Mouse (Mus musculus): Measurements from ENCODE around the gene Dpep3. TPM values are rescaled to one million over a fixed set of nuclear protein-coding genes. Genes with fewer than 3 reads are reported as not detected.

Dpep3 gene
- polyA plus RNA-seq, 1 experiment from 2014 or later, result not detected

DNA sequence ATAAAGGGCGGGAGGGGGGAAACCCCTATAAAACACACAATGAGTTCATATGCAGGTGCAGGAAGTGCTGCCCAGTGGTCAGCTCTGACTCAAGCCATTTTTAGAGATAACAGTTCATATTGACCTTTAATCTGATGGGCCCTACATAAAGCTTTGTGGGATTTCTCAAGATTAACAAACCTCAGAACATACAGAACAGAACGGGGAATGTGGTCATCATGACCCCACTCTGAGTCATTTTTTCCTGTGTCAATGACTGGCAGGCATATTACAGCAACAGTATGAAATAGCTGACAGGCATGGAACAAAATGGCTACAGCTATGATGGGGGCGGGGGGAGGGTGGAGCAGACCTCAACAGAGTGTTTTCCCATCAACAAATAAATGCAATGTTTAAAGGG lies 27.9 kb upstream of the Dpep3 start:
- peaks cover 12% of the 10 kb centered on the region for H3K4me1 ChIP-seq (ENCODE audit: control insufficient read depth, insufficient read depth, low read length)
- no peaks in the 10 kb centered on the region for H3K27me3 ChIP-seq (ENCODE audit: control insufficient read depth, insufficient read depth, low read length)
- H3K27ac ChIP-seq (ENCODE audit: low read depth, low read length), result no peak overlapping the region
- 78% methylated on average over 3 of the region's 3 CpGs for WGBS
- H3K4me2 ChIP-seq (ENCODE audit: low read depth, low read length), result no peak overlapping the region
- H3K9ac ChIP-seq (replicated peaks; ENCODE audit: low read depth, low read length), result no peak overlapping the region
- H3K36me3 ChIP-seq (ENCODE audit: control insufficient read depth, insufficient read depth, low read length), result no peaks in the 10 kb centered on the region
- H3K9me3 ChIP-seq (ENCODE audit: control insufficient read depth, low read length), result no peaks in the 10 kb centered on the region
- ATAC-seq (ENCODE audit: low read depth), result no peak
- H3K4me3 ChIP-seq (ENCODE audit: low read depth, low read length), result no peak overlapping the region

DNA sequence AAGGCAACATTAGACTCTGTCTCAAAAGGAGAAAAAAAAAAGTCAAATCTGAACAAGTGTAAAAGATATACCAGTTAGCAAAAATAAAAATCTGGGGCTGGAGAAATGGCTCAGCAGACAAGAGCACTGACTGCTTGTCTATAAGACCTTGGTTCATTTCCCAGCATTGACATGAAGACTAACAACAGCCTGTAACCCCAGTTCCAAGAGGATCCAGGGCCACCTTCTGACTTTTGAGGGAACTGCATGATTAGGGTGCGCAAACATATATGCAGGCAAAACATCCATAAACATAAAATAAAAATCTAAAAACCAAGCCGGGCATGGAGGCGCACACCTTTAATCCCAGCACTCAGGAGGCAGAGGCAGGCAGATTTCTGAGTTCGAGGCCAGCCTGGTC lies 27.2 kb upstream of the Dpep3 start:
- Histone ChIP-seq H3K27me3 (ENCODE audit: control insufficient read depth, insufficient read depth, low read length) (no peaks in the 10 kb centered on the region), H3K9me3 (ENCODE audit: control insufficient read depth, low read length) (no peaks in the 10 kb centered on the region), H3K27ac (ENCODE audit: low read depth, low read length) (no peak overlapping the region), H3K4me2 (ENCODE audit: low read depth, low read length) (no peak overlapping the region), H3K4me3 (ENCODE audit: low read depth, low read length) (no peak overlapping the region), H3K36me3 (ENCODE audit: control insufficient read depth, insufficient read depth, low read length) (no peaks in the 10 kb centered on the region), H3K4me1 (ENCODE audit: control insufficient read depth, insufficient read depth, low read length) (peaks cover 9% of the 10 kb centered on the region), H3K9ac (replicated peaks; ENCODE audit: low read depth, low read length) (no peak overlapping the region)
- 88% methylated on average over 4 of the region's 4 CpGs for WGBS
- ATAC-seq (ENCODE audit: low read depth), result no peak

DNA sequence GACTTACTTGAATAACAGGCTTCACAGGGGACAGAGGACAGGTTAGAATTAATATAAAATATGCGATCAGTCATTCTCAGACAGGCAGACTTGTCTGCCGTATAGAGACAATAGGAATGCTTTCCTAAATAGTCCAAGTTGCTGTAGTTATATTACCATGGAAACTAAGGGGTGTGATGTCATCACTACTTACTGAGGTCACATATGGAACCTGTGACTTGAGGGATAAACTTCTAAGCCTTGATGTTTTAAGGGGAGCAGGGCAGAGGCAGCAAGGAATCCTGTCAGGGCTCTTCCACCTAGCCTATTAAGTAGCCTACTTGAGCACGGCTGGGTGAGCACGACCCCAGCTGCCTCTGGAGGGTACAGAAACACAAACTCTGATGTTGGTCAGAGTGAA lies 26.6 kb upstream of the Dpep3 start, which contains the start of gene Dpep2nb:
Gene Dpep2nb (minus strand): TSS at position 101 of the 400 bp plus-strand sequence.
- ATAC-seq (ENCODE audit: low read depth), result no peak
- Histone ChIP-seq H3K4me1 (ENCODE audit: control insufficient read depth, insufficient read depth, low read length) (peaks cover 9% of the 10 kb centered on the region), H3K4me2 (ENCODE audit: low read depth, low read length) (no peak within 1 kb of the TSS), H3K9me3 (ENCODE audit: control insufficient read depth, low read length) (no peaks in the 10 kb centered on the region), H3K36me3 (ENCODE audit: control insufficient read depth, insufficient read depth, low read length) (no peaks in the 10 kb centered on the region), H3K27ac (ENCODE audit: low read depth, low read length) (no peak within 1 kb of the TSS), H3K4me3 (ENCODE audit: low read depth, low read length) (no peak within 1 kb of the TSS), H3K9ac (replicated peaks; ENCODE audit: low read depth, low read length) (no peak within 1 kb of the TSS), H3K27me3 (ENCODE audit: control insufficient read depth, insufficient read depth, low read length) (no peaks in the 10 kb centered on the region)
- WGBS, result 86% methylated on average over 4 of the region's 4 CpGs

DNA sequence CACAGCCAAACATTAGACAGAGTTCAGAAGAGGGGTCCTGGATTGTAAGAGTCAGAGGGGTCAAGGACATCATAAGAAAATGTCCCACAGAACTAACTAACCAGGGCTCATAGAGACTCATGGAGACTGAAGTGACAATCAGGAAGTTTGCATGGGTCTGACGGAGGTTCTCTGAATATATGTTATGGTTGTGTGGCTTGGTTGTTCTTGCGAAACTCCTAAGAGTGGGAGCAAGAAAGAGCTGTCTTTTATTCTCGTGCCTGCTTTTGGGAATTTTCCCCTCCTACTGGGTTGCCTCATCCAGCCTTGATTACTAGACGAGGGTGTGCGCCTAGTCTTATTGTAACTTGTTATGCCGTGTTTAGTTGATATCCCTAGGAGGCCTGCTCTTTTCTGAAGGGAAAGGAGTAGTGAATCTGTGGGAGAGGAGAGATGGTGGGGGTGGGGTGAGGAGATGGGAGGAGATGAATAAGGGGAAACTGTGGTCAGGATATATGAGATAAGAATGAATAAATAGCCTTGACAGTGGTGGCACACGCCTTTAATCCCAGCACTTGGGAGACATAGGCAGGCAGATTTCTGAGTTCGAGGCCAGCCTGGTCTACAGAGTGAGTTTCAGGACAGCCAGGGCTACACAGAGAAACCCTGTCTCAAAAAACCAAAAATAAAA lies 25.4 kb upstream of the Dpep3 start:
- Histone ChIP-seq H3K9me3 (ENCODE audit: control insufficient read depth, low read length) (no peaks in the 10 kb centered on the region), H3K27me3 (ENCODE audit: control insufficient read depth, insufficient read depth, low read length) (no peaks in the 10 kb centered on the region), H3K36me3 (ENCODE audit: control insufficient read depth, insufficient read depth, low read length) (no peaks in the 10 kb centered on the region), H3K4me1 (ENCODE audit: control insufficient read depth, insufficient read depth, low read length) (no peaks in the 10 kb centered on the region), H3K4me2 (ENCODE audit: low read depth, low read length) (no peak overlapping the region), H3K4me3 (ENCODE audit: low read depth, low read length) (no peak overlapping the region), H3K9ac (replicated peaks; ENCODE audit: low read depth, low read length) (no peak overlapping the region), H3K27ac (ENCODE audit: low read depth, low read length) (no peak overlapping the region)
- ATAC-seq (ENCODE audit: low read depth), result no peak
- WGBS, result 82% methylated on average over 8 of the region's 8 CpGs

DNA sequence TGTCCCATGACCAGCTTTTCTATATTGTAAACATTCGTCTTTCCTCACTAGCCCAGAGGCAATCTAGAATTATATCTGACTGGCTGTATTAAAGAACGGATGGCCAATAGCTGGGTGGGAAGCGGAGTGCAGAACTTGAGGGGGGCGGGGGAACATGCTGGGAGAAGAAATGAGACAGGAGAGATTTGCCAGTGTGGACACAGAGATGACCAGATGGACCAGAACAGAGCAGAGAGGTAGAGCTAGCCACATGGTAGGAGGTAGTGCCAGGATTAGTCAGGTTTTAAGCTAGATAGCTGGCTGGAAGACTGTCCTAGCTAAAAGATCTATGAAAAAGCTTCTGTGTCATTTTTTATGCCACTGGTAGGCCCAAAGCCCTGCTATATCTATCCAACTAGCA lies 22.7 kb upstream of the Dpep3 start:
- no peaks in the 10 kb centered on the region for H3K36me3 ChIP-seq (ENCODE audit: control insufficient read depth, insufficient read depth, low read length)
- no peak for ATAC-seq (ENCODE audit: low read depth)
- no peaks in the 10 kb centered on the region for H3K4me1 ChIP-seq (ENCODE audit: control insufficient read depth, insufficient read depth, low read length)
- H3K27me3 ChIP-seq (ENCODE audit: control insufficient read depth, insufficient read depth, low read length), result no peaks in the 10 kb centered on the region
- no peak overlapping the region for H3K4me3 ChIP-seq (ENCODE audit: low read depth, low read length)
- H3K27ac ChIP-seq (ENCODE audit: low read depth, low read length), result no peak overlapping the region
- H3K9me3 ChIP-seq (ENCODE audit: control insufficient read depth, low read length), result no peaks in the 10 kb centered on the region
- no peak overlapping the region for H3K4me2 ChIP-seq (ENCODE audit: low read depth, low read length)
- no peak overlapping the region for H3K9ac ChIP-seq (replicated peaks; ENCODE audit: low read depth, low read length)
- WGBS, result 75% methylated on average over 4 of the region's 4 CpGs

DNA sequence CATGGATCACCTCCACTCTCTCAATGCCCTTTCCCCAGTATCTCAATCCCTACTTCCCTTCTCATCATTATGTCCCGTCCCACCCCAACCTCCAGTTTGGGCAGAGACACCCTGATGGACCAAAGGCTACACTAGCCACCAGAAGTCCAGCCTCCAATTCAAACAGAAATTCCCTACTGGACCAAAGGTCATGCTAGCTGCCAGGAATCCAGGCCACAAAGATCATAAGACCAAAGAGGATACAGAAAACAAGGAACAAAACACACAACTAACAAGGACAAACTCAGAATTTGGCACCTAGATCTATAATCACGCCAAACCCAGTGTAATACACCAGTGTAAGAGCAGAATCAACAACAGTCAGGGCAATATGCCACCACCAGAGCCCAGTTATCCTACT lies 19.7 kb upstream of the Dpep3 start:
- 87% methylated on average over 2 of the region's 2 CpGs for WGBS
- no peak for ATAC-seq (ENCODE audit: low read depth)
- H3K4me1 ChIP-seq (ENCODE audit: control insufficient read depth, insufficient read depth, low read length), result no peaks in the 10 kb centered on the region
- H3K4me3 ChIP-seq (ENCODE audit: low read depth, low read length), result no peak overlapping the region
- no peak overlapping the region for H3K27ac ChIP-seq (ENCODE audit: low read depth, low read length)
- H3K9ac ChIP-seq (replicated peaks; ENCODE audit: low read depth, low read length), result no peak overlapping the region
- no peaks in the 10 kb centered on the region for H3K36me3 ChIP-seq (ENCODE audit: control insufficient read depth, insufficient read depth, low read length)
- H3K27me3 ChIP-seq (ENCODE audit: control insufficient read depth, insufficient read depth, low read length), result no peaks in the 10 kb centered on the region
- no peaks in the 10 kb centered on the region for H3K9me3 ChIP-seq (ENCODE audit: control insufficient read depth, low read length)
- H3K4me2 ChIP-seq (ENCODE audit: low read depth, low read length), result no peak overlapping the region

DNA sequence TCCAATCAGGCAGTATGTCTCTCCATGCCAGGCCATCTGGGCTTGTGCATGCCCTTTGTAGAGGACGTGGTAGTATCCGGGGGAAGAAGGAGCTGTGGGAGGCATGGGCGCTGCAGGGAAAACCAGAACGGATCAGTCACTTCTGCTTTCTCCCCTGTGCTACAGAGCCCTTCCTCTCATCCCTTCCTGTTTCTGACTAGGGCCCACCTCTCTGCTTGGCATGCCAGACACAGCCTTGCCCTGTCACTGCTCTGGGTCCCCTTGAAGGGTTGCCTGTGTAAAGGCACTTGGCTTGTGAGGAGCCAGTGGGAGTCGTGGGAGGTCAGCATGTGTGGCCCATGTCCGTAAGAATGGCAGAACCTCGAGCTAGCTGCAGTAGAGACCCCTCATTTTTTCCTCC lies 17.1 kb upstream of the Dpep3 start:
- Histone ChIP-seq H3K27ac (ENCODE audit: low read depth, low read length) (no peak overlapping the region), H3K9ac (replicated peaks; ENCODE audit: low read depth, low read length) (no peak overlapping the region), H3K4me1 (ENCODE audit: control insufficient read depth, insufficient read depth, low read length) (no peaks in the 10 kb centered on the region), H3K4me2 (ENCODE audit: low read depth, low read length) (no peak overlapping the region), H3K4me3 (ENCODE audit: low read depth, low read length) (no peak overlapping the region), H3K27me3 (ENCODE audit: control insufficient read depth, insufficient read depth, low read length) (no peaks in the 10 kb centered on the region), H3K36me3 (ENCODE audit: control insufficient read depth, insufficient read depth, low read length) (no peaks in the 10 kb centered on the region), H3K9me3 (ENCODE audit: control insufficient read depth, low read length) (no peaks in the 10 kb centered on the region)
- WGBS, result 69% methylated on average over 6 of the region's 7 CpGs
- ATAC-seq (ENCODE audit: low read depth), result no peak

DNA sequence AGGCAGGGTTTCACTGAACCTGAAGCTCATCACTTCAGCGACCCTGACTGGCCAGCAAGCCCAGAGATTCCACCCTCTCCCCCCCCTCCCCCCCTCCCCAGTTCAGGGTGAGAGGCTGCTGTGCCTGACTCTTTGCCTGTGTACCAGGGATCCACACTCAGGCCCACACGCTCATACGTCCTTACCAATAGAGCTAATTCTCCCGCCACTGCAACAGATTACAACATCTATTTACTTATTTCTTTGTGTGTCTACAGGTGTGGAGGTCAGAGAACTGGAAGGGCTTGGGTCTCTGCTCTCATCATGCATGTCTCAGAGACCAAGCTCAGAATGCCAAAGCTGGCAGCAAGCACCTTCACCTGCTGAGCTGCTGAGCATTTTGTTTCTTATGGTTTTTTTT lies 14.0 kb upstream of the Dpep3 start:
- no peak for ATAC-seq (ENCODE audit: low read depth)
- WGBS, result 67% methylated on average over 4 of the region's 4 CpGs

DNA sequence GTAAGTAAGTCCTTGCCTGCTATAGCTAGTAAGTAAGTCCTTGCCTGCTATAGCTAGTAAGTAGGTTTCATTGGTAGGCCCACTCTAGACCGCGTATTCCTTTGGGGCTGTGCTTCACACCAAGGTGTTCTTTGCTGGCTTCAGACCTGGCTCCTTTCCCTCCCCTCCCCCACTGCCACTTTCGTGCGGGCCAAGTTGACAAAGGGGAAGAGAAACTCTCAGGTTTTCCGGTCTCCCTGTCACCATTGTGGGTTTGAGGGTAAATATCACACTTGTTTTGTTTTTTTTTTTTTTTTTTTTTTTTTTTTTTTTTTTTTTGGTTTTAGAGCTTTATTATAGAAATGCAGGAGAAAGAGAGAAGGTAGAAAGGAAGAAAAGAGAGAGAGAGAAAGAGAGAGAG lies 13.3 kb upstream of the Dpep3 start:
- Histone ChIP-seq H3K36me3 (ENCODE audit: control insufficient read depth, insufficient read depth, low read length) (no peaks in the 10 kb centered on the region), H3K9me3 (ENCODE audit: control insufficient read depth, low read length) (no peaks in the 10 kb centered on the region), H3K4me1 (ENCODE audit: control insufficient read depth, insufficient read depth, low read length) (no peaks in the 10 kb centered on the region), H3K4me2 (ENCODE audit: low read depth, low read length) (no peak overlapping the region), H3K9ac (replicated peaks; ENCODE audit: low read depth, low read length) (no peak overlapping the region), H3K27me3 (ENCODE audit: control insufficient read depth, insufficient read depth, low read length) (no peaks in the 10 kb centered on the region), H3K27ac (ENCODE audit: low read depth, low read length) (no peak overlapping the region), H3K4me3 (ENCODE audit: low read depth, low read length) (no peak overlapping the region)
- no peak for ATAC-seq (ENCODE audit: low read depth)
- 78% methylated on average over 5 of the region's 5 CpGs for WGBS

More for the DNA sequence above, 14.0 kb upstream of the Dpep3 start:
- Histone ChIP-seq H3K9me3 (ENCODE audit: control insufficient read depth, low read length) (no peaks in the 10 kb centered on the region), H3K27ac (ENCODE audit: low read depth, low read length) (no peak overlapping the region), H3K9ac (replicated peaks; ENCODE audit: low read depth, low read length) (no peak overlapping the region), H3K27me3 (ENCODE audit: control insufficient read depth, insufficient read depth, low read length) (no peaks in the 10 kb centered on the region), H3K4me3 (ENCODE audit: low read depth, low read length) (no peak overlapping the region), H3K36me3 (ENCODE audit: control insufficient read depth, insufficient read depth, low read length) (no peaks in the 10 kb centered on the region), H3K4me1 (ENCODE audit: control insufficient read depth, insufficient read depth, low read length) (no peaks in the 10 kb centered on the region), H3K4me2 (ENCODE audit: low read depth, low read length) (no peak overlapping the region)

All from neural tube, embryonic 14.5 days (tissue).